Mouse (Mus musculus) spleen, postnatal 4 days (tissue): ENCODE results near the gene Pola1.
"Not testable (repeated sequence)": the region's sequence is repeated elsewhere in the genome, so short reads cannot be mapped to it uniquely, and the experiment has no call there.

Experiments
- DNase-seq, 2 experiments: peaks; one replicate each; pipeline ENCODE4 v3.0.0; 2022; ENCODE audit warnings: low spot score in 2 of 2

Gene Pola1

GRCm38 (mm10) chrX:93429738-93430260, 202.2 kb downstream of the Pola1 start:
- no peak for DNase-seq

DNA sequence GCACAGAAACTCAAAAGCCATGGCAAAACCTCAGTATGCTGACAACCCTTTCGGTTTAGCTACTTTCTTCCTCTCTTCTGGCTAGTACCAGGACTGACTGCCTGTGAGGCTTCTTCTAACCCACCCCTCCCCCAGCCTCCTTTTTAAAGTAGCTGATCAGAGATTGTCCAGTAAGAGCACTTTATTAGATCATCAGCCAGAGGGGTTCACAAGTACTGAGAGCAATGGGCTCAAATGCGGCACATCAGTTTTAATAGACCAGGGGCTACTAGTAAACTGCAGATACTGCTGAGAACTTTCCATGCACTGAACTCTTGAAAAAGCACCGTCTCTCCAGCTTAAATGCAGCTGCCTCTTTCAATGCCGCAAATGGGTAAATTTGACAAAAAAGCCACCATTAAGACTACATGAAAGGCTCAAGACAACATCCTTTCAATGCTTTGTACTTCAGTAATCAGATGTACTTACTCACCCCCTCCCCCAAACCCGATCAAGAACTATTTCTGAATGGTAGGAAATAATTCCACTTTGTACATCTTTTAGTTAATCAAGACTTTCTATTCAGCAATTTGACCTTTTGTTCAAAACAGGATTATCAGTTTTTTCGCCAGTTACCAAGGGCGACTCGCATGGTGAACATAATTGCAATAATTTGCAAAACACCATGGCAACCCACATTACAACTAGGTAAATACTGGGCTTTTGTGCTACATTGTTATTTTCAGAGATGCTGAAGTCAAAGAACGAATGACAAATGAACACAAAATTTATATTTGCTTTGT, 202.8 kb downstream of the Pola1 start:
- DNase-seq: no peak

DNA sequence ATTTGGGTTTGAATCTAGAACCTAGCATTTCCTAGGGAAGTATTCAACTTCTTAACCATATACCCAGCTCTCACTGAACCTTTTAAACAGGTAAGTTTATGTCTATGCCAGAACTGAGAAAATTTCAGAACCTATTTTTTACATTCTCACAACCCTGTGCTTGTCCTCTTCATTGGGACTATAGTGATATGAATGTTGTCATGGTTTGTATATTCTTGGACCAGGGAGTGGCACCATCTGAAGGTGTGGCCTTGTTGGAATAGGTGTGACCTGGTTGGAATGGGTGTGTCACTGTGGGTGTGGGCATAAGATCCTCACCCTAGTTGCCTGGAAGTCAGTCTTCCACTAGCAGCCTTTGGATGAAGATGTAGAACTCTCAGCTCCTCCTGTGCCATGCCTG, 231.1 kb downstream of the Pola1 start:
- DNase-seq: not testable (repeated sequence)

- no peak for DNase-seq
These were observed 234.9 kb downstream of the Pola1 start for GRCm38 (mm10) chrX:93397089-93397488.

DNA sequence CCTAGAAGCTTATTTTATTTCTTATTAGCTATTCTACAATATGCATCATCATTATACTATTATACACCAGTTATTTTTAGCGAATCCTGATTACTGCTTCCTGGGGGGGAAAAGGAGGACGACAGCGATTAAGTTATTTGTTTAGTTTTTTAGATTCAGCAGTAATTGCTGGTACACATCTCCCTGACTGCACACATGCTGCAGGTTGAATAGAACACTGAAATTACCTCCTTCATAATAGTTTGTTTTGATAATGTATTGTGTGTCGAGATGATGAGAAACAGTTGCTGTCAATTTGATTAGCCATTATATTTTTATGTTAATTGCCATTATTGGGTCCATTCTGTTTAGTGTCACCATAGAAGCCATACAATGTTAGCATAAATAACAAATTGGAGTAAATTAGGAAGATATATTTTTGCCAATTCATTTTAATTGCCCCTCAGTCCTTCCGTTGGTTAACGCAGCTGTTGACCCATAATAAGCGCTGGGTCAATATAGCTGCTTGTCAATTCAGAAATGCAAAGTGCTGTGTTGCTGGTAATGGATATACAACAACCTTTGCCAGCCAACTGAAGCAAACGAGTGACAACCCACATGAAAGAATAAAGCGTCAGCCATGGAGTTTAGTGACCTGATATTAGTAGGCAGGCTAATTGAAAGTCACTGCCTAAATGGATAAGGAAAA, 254.5 kb downstream of the Pola1 start:
- DNase-seq: no peak

- DNase-seq: no peak
These were observed 258.5 kb downstream of the Pola1 start for GRCm38 (mm10) chrX:93373503-93373902.

GRCm38 (mm10) chrX:93369708-93370107, 262.2 kb downstream of the Pola1 start:
- no peak for DNase-seq

- DNase-seq: no peak
These were observed 263.7 kb downstream of the Pola1 start for GRCm38 (mm10) chrX:93368211-93368610.

- DNase-seq: no peak
These were observed 310.6 kb downstream of the Pola1 start for GRCm38 (mm10) chrX:93321336-93321735.

- no peak for DNase-seq
These were observed 312.0 kb downstream of the Pola1 start for GRCm38 (mm10) chrX:93319979-93320378.

DNA sequence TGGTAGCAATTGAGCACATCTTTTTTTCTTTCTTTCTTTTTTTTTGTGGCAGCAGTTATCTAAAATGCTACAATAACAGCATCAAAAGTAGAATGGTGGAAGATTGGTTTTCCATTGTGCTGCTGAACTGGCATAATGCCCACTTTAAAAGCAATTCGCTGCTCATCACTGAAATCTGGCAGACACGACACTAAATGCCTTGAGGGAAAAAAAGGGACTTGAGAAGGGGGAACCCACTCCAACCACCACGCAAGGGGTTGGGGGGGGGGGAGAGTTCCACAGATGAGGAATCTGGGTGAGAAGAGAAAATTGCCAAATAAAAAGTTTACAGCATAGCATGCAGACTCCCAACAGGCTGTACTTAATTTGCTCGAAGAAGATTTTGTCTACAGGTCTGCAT, 314.4 kb downstream of the Pola1 start:
- no peak for DNase-seq

DNA sequence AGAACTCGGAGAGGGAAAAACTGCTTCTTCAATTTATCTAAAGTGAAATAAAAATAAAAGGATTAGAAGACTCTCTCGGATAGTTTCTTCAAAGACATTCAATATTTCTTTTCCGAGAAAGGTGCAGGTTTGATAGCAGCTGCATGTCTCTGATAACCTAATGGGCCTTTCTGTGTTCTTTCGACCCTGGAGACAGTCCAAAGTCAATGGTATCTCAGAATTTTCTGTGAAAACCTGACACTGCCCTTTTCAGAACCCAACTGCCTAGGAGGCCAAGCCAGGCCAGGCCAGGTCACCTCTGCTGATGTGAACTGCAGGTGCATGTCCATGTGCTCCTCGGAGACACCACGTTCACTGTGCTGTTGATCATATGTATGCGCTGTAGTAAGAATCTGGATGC, 326.2 kb downstream of the Pola1 start:
- no peak for DNase-seq

- no peak for DNase-seq
These were observed 330.2 kb downstream of the Pola1 start for GRCm38 (mm10) chrX:93301798-93302197.

DNA sequence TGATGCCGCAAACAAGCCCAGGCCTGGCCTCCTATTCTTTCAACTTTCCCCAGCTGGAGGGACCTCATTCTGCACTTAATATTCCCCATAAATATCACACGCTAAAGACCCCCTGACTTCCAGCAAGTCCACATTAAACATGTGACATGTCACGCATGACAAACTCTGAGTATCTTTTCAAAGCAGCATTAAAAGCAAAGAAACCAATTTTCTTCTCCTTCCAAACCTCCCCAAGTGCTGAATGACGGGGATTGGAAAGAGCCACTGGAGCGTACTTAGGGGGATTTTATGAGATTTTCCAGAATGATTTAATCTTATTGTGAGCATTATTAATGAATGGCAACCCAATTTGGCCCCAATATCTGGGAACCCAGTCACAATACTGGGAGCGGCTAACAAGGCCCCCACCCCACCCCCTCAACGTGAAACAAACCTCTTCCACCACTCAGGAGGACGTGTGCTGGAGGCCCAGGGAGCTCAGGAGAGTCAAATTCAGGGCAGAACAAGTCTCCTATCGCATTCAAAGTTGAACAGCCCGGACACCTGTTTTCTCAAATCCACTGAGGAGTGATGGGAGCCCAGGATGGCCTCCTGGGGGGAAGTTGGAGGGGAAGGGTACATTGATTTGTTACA, 331.7 kb downstream of the Pola1 start:
- no peak for DNase-seq

DNA sequence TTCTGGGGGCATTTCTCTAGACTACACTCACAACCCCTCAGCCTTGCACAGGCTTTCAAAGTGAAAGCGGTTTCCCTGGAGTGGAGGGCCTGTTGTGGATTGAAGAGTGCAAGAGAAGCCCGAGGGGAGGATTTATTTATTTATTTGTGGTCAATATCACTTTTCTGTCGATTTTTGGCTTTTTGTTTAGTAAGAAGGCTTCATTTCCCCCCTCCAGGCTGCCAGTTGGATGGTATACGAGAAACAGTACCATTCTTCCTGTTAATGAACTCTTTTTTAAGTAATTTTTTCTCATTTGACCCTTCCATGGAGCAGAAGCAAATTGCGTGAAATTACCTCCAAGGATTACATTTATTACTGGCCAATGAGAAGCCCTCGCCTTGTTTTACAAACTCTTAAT, 332.2 kb downstream of the Pola1 start:
- no peak for DNase-seq

- DNase-seq: no peak
These were observed 332.8 kb downstream of the Pola1 start for GRCm38 (mm10) chrX:93299046-93299626.

DNA sequence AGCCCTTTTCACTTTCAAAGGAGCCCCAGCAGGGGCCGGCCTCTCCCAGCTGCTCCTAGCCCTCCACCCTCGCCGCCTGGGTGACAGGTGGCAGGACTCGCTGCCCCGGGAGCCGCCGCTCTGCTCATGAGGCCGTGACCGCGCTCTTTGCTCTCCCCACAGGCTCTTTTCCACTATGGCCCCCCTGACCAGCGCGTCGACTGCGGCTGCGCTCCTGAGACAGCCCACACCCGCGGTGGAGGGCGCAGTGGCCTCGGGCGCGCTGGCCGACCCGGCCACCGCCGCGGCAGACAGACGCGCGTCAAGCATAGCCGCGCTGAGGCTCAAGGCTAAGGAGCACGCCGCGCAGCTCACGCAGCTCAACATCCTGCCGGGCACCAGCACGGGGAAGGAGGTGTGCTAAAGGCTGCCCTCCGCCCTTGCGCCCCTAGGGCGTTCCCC, 334.9 kb downstream of the Pola1 start:
- DNase-seq: no peak

GRCm38 (mm10) chrX:93295819-93296218, 336.1 kb downstream of the Pola1 start:
- no peak for DNase-seq

- no peak for DNase-seq
These were observed 337.0 kb downstream of the Pola1 start for GRCm38 (mm10) chrX:93294736-93295490.

GRCm38 (mm10) chrX:93292031-93292430, 339.9 kb downstream of the Pola1 start:
- DNase-seq: no peak

DNA sequence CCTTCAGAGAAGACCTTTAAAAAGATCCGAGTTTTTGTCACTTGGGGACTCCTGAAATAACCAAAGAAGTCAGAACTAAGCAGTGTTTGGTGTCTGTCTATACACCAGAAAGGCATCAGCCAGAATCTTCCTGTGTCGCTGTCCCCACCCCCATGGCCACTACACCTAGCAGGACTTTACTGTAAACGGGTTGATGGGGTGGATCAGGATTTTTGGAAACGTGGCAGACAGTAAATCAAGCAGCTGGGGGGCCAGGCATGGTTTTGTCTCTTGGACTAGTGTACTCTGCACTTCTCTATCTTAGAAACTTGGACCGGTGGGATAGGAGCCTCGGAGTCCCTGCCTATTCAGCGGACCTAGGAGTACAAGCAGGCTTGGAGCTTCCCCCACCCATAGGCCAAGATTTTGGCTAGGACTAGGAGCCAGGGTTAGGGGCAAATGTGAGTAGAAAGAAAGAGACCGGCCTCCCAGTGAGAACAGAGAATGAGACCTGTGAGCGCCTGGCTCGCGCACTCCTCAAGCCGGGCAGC, 342.0 kb downstream of the Pola1 start:
- DNase-seq: no peak
